Mouse (Mus musculus): Measurements from ENCODE around the gene Ldhc. TPM values are rescaled to one million over a fixed set of nuclear protein-coding genes. Genes with fewer than 3 reads are reported as not detected.
"Not testable (repeated sequence)": the region's sequence is repeated elsewhere in the genome, so short reads cannot be mapped to it uniquely, and the experiment has no call there.

The Ldhc gene
- polyA plus RNA-seq (2014; fragmentation: Nextera tagmentation; extraction: Ambion mirVana), result not detected in 2 replicates

GRCm38 (mm10) chr7:46860996-46861395 lies at the start of gene Ldhc:
Gene Ldhc, plus strand, starts transcription at chr7:46861203.
- no peaks in the 10 kb centered on the region for H3K4me1 ChIP-seq (replicated peaks; ENCODE audit: control insufficient read depth, insufficient read depth, low read length)
- no peaks in the 10 kb centered on the region for H3K36me3 ChIP-seq (ENCODE audit: control insufficient read depth, insufficient read depth, low read length)
- no peaks in the 10 kb centered on the region for H3K27me3 ChIP-seq (replicated peaks; ENCODE audit: control insufficient read depth, insufficient read depth, low read length)
- no peaks in the 10 kb centered on the region for H3K9me3 ChIP-seq (ENCODE audit: control insufficient read depth, low read length)
- no peak within 1 kb of the TSS for H3K4me3 ChIP-seq (ENCODE audit: low read depth, low read length)
- 33% methylated on average over 10 of the region's 10 CpGs for WGBS
- H3K27ac ChIP-seq (ENCODE audit: low read depth), result no peak within 1 kb of the TSS
- ATAC-seq (replicated peaks; ENCODE audit: low FRiP score, low TSS enrichment, low read depth) (no peak), DNase-seq (ENCODE audit: low spot score) (no peak)
- no peak within 1 kb of the TSS for H3K9ac ChIP-seq (ENCODE audit: low read length)
- H3K4me2 ChIP-seq (ENCODE audit: low read length), result no peak within 1 kb of the TSS

GRCm38 (mm10) chr7:46814012-46814411 lies 47.0 kb upstream of the Ldhc start:
- Histone ChIP-seq H3K4me2 (ENCODE audit: low read length) (no peak overlapping the region), H3K4me3 (ENCODE audit: low read depth, low read length) (no peak overlapping the region), H3K4me1 (replicated peaks; ENCODE audit: control insufficient read depth, insufficient read depth, low read length) (no peaks in the 10 kb centered on the region), H3K9me3 (ENCODE audit: control insufficient read depth, low read length) (no peaks in the 10 kb centered on the region), H3K27ac (ENCODE audit: low read depth) (no peak overlapping the region), H3K27me3 (replicated peaks; ENCODE audit: control insufficient read depth, insufficient read depth, low read length) (no peaks in the 10 kb centered on the region), H3K9ac (ENCODE audit: low read length) (no peak overlapping the region), H3K36me3 (ENCODE audit: control insufficient read depth, insufficient read depth, low read length) (peaks cover 90% of the 10 kb centered on the region)
- DNase-seq (ENCODE audit: low spot score) (no peak), ATAC-seq (replicated peaks; ENCODE audit: low FRiP score, low TSS enrichment, low read depth) (no peak)
- WGBS, result 90% methylated on average over 4 of the region's 4 CpGs

- not testable (repeated sequence) for ATAC-seq (replicated peaks; ENCODE audit: low FRiP score, low TSS enrichment, low read depth); H3K9ac ChIP-seq (ENCODE audit: low read length); H3K27me3 ChIP-seq (replicated peaks; ENCODE audit: control insufficient read depth, insufficient read depth, low read length); H3K27ac ChIP-seq (ENCODE audit: low read depth); H3K4me3 ChIP-seq (ENCODE audit: low read depth, low read length); H3K9me3 ChIP-seq (ENCODE audit: control insufficient read depth, low read length); DNase-seq (ENCODE audit: low spot score); H3K4me1 ChIP-seq (replicated peaks; ENCODE audit: control insufficient read depth, insufficient read depth, low read length); H3K4me2 ChIP-seq (ENCODE audit: low read length)
- 67% methylated on average over 15 of the region's 15 CpGs for WGBS
- H3K36me3 ChIP-seq (ENCODE audit: control insufficient read depth, insufficient read depth, low read length), result peaks cover 66% of the 10 kb centered on the region
Observed at GRCm38 (mm10) chr7:46820876-46821632, 39.9 kb upstream of the Ldhc start.

GRCm38 (mm10) chr7:46827046-46827802 lies 33.8 kb upstream of the Ldhc start:
- H3K4me3 ChIP-seq (ENCODE audit: low read depth, low read length), result no peak overlapping the region
- H3K4me2 ChIP-seq (ENCODE audit: low read length), result no peak overlapping the region
- H3K27ac ChIP-seq (ENCODE audit: low read depth), result no peak overlapping the region
- H3K36me3 ChIP-seq (ENCODE audit: control insufficient read depth, insufficient read depth, low read length), result peaks cover 17% of the 10 kb centered on the region
- H3K4me1 ChIP-seq (replicated peaks; ENCODE audit: control insufficient read depth, insufficient read depth, low read length), result peaks cover 8% of the 10 kb centered on the region
- no peaks in the 10 kb centered on the region for H3K27me3 ChIP-seq (replicated peaks; ENCODE audit: control insufficient read depth, insufficient read depth, low read length)
- no peak for DNase-seq (ENCODE audit: low spot score)
- no peak overlapping the region for H3K9ac ChIP-seq (ENCODE audit: low read length)
- WGBS, result 53% methylated on average over 20 of the region's 20 CpGs
- ATAC-seq (replicated peaks; ENCODE audit: low FRiP score, low TSS enrichment, low read depth), result no peak
- no peaks in the 10 kb centered on the region for H3K9me3 ChIP-seq (ENCODE audit: control insufficient read depth, low read length)

GRCm38 (mm10) chr7:46827803-46828184 lies 33.2 kb upstream of the Ldhc start:
- Histone ChIP-seq H3K9ac (ENCODE audit: low read length) (no peak overlapping the region), H3K4me2 (ENCODE audit: low read length) (no peak overlapping the region), H3K9me3 (ENCODE audit: control insufficient read depth, low read length) (no peaks in the 10 kb centered on the region), H3K27me3 (replicated peaks; ENCODE audit: control insufficient read depth, insufficient read depth, low read length) (no peaks in the 10 kb centered on the region), H3K4me1 (replicated peaks; ENCODE audit: control insufficient read depth, insufficient read depth, low read length) (peaks cover 8% of the 10 kb centered on the region), H3K4me3 (ENCODE audit: low read depth, low read length) (no peak overlapping the region), H3K27ac (ENCODE audit: low read depth) (no peak overlapping the region), H3K36me3 (ENCODE audit: control insufficient read depth, insufficient read depth, low read length) (peaks cover 11% of the 10 kb centered on the region)
- no peak for DNase-seq (ENCODE audit: low spot score)
- no peak for ATAC-seq (replicated peaks; ENCODE audit: low FRiP score, low TSS enrichment, low read depth)
- whole genome bisulfite sequencing, result 91% methylated on average over 2 of the region's 2 CpGs

- ATAC-seq (replicated peaks; ENCODE audit: low FRiP score, low TSS enrichment, low read depth), result no peak
- Histone ChIP-seq H3K27ac (ENCODE audit: low read depth) (no peak overlapping the region), H3K4me3 (ENCODE audit: low read depth, low read length) (no peak overlapping the region)
Observed at GRCm38 (mm10) chr7:46829911-46830310, 31.1 kb upstream of the Ldhc start.

GRCm38 (mm10) chr7:46830799-46831590 lies 30.0 kb upstream of the Ldhc start:
- ATAC-seq (replicated peaks; ENCODE audit: low FRiP score, low TSS enrichment, low read depth) (no peak), DNase-seq (ENCODE audit: low spot score) (no peak)
- H3K27me3 ChIP-seq (replicated peaks; ENCODE audit: control insufficient read depth, insufficient read depth, low read length), result no peaks in the 10 kb centered on the region
- H3K27ac ChIP-seq (ENCODE audit: low read depth), result no peak overlapping the region
- H3K4me3 ChIP-seq (ENCODE audit: low read depth, low read length), result no peak overlapping the region
- no peaks in the 10 kb centered on the region for H3K9me3 ChIP-seq (ENCODE audit: control insufficient read depth, low read length)
- peaks cover 8% of the 10 kb centered on the region for H3K4me1 ChIP-seq (replicated peaks; ENCODE audit: control insufficient read depth, insufficient read depth, low read length)
- no peak overlapping the region for H3K4me2 ChIP-seq (ENCODE audit: low read length)
- H3K9ac ChIP-seq (ENCODE audit: low read length), result no peak overlapping the region
- H3K36me3 ChIP-seq (ENCODE audit: control insufficient read depth, insufficient read depth, low read length), result no peaks in the 10 kb centered on the region
- WGBS, result 62% methylated on average over 13 of the region's 13 CpGs

More at GRCm38 (mm10) chr7:46829911-46830310, 31.1 kb upstream of the Ldhc start:
- H3K4me2 ChIP-seq (ENCODE audit: low read length), result no peak overlapping the region
- no peaks in the 10 kb centered on the region for H3K36me3 ChIP-seq (ENCODE audit: control insufficient read depth, insufficient read depth, low read length)
- H3K27me3 ChIP-seq (replicated peaks; ENCODE audit: control insufficient read depth, insufficient read depth, low read length), result no peaks in the 10 kb centered on the region
- WGBS, result 81% methylated on average over 12 of the region's 12 CpGs
- H3K9ac ChIP-seq (ENCODE audit: low read length), result no peak overlapping the region
- no peak for DNase-seq (ENCODE audit: low spot score)
- H3K9me3 ChIP-seq (ENCODE audit: control insufficient read depth, low read length), result no peaks in the 10 kb centered on the region
- peaks cover 8% of the 10 kb centered on the region for H3K4me1 ChIP-seq (replicated peaks; ENCODE audit: control insufficient read depth, insufficient read depth, low read length)

- H3K4me3 ChIP-seq (ENCODE audit: low read depth, low read length), result no peak overlapping the region
- 83% methylated on average over 8 of the region's 8 CpGs for WGBS
- no peaks in the 10 kb centered on the region for H3K36me3 ChIP-seq (ENCODE audit: control insufficient read depth, insufficient read depth, low read length)
- H3K27ac ChIP-seq (ENCODE audit: low read depth), result no peak overlapping the region
- H3K4me2 ChIP-seq (ENCODE audit: low read length), result no peak overlapping the region
- H3K4me1 ChIP-seq (replicated peaks; ENCODE audit: control insufficient read depth, insufficient read depth, low read length), result peaks cover 8% of the 10 kb centered on the region
- ATAC-seq (replicated peaks; ENCODE audit: low FRiP score, low TSS enrichment, low read depth) (no peak), DNase-seq (ENCODE audit: low spot score) (no peak)
- H3K27me3 ChIP-seq (replicated peaks; ENCODE audit: control insufficient read depth, insufficient read depth, low read length), result no peaks in the 10 kb centered on the region
- no peak overlapping the region for H3K9ac ChIP-seq (ENCODE audit: low read length)
- no peaks in the 10 kb centered on the region for H3K9me3 ChIP-seq (ENCODE audit: control insufficient read depth, low read length)
Observed at GRCm38 (mm10) chr7:46831693-46832092, 29.3 kb upstream of the Ldhc start.
